Mouse (Mus musculus): Measurements from ENCODE around the gene Hoxa6. TPM values are rescaled to one million over a fixed set of nuclear protein-coding genes. Genes with fewer than 3 reads are reported as not detected.

Gene Hoxa6
- polyA plus RNA-seq, 1 experiment from 2014 or later: not detected

- no peak for DNase-seq (ENCODE audit: low spot score)
- 0 out of 2 replicates have a peak, but pooled peaks cover 4% of the 10 kb centered on the region for H3K4me1 ChIP-seq
- no peak overlapping the region for H3K27ac ChIP-seq (replicated peaks)
- no peaks in the 10 kb centered on the region for H3K36me3 ChIP-seq
- H3K9me3 ChIP-seq (replicated peaks): no peaks in the 10 kb centered on the region
- peaks cover 100% of the 10 kb centered on the region for H3K27me3 ChIP-seq (ENCODE audit: low read depth, poor library complexity, severe bottlenecking)
- no peak overlapping the region for H3K4me3 ChIP-seq
- 8% methylated on average over 10 of the region's 10 CpGs for WGBS
Measured at GRCm38 (mm10) chr6:52237346-52238154, 29.0 kb upstream of the Hoxa6 start.

- WGBS: 5% methylated on average over 3 of the region's 3 CpGs
- Histone ChIP-seq H3K4me1 (0 out of 2 replicates have a peak, but pooled peaks cover 4% of the 10 kb centered on the region), H3K27ac (replicated peaks) (no peak overlapping the region), H3K36me3 (no peaks in the 10 kb centered on the region), H3K9me3 (replicated peaks) (no peaks in the 10 kb centered on the region), H3K4me3 (no peak overlapping the region), H3K27me3 (ENCODE audit: low read depth, poor library complexity, severe bottlenecking) (peaks cover 100% of the 10 kb centered on the region)
- no peak for DNase-seq (ENCODE audit: low spot score)
Measured at GRCm38 (mm10) chr6:52236806-52237205, 28.3 kb upstream of the Hoxa6 start.

DNA sequence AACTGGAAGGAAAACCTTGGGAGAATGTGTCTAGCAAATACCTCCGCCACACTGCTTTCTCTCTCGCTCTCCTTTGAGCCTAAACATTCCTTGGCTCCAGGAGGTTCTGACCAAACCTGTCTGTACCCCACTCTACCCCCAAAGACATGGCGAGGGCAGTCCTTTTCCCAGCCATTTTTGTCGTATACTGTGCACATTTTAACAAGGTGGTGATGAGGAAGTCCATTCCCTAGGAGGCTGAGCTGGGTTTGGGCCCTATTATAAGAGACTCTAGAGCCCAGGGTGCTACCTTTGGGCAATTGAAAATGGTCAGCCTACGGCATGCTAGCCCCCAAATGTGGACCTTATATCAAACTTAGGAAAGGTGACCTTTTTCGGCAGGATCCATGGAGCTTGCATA is 27.3 kb upstream of the Hoxa6 start:
- Histone ChIP-seq H3K36me3 (no peaks in the 10 kb centered on the region), H3K27me3 (ENCODE audit: low read depth, poor library complexity, severe bottlenecking) (peaks cover 100% of the 10 kb centered on the region), H3K4me1 (0 out of 2 replicates have a peak, but pooled peaks cover 4% of the 10 kb centered on the region), H3K4me3 (no peak overlapping the region), H3K27ac (replicated peaks) (no peak overlapping the region), H3K9me3 (replicated peaks) (no peaks in the 10 kb centered on the region)
- DNase-seq (ENCODE audit: low spot score): no peak
- WGBS: 24% methylated on average over 6 of the region's 6 CpGs

DNA sequence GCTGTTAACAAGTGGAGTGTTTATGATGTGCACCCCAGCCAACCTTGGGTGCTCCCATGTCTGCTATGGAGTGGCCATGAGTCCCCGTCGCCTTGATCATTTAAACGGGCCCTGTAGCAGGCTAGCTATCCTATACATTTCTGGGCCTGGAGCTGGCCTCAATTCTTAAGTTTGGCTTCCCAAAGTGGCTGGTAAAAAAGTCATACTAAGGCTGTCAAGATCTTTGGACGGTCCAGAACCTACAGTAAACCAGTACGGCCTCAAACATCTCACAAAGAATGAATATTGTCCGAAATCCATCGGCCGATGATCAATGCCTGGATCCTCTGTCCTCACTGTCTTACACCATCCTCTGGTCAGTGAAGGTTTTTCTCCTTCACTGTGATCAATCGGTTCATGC is 26.7 kb upstream of the Hoxa6 start:
- Histone ChIP-seq H3K4me3 (no peak overlapping the region), H3K4me1 (peaks cover 7% of the 10 kb centered on the region; the same call in 1 of the 2 replicates), H3K36me3 (no peaks in the 10 kb centered on the region), H3K27me3 (ENCODE audit: low read depth, poor library complexity, severe bottlenecking) (peaks cover 100% of the 10 kb centered on the region), H3K9me3 (replicated peaks) (no peaks in the 10 kb centered on the region), H3K27ac (replicated peaks) (no peak overlapping the region)
- DNase-seq (ENCODE audit: low spot score): no peak
- 32% methylated on average over 9 of the region's 9 CpGs for WGBS

DNA sequence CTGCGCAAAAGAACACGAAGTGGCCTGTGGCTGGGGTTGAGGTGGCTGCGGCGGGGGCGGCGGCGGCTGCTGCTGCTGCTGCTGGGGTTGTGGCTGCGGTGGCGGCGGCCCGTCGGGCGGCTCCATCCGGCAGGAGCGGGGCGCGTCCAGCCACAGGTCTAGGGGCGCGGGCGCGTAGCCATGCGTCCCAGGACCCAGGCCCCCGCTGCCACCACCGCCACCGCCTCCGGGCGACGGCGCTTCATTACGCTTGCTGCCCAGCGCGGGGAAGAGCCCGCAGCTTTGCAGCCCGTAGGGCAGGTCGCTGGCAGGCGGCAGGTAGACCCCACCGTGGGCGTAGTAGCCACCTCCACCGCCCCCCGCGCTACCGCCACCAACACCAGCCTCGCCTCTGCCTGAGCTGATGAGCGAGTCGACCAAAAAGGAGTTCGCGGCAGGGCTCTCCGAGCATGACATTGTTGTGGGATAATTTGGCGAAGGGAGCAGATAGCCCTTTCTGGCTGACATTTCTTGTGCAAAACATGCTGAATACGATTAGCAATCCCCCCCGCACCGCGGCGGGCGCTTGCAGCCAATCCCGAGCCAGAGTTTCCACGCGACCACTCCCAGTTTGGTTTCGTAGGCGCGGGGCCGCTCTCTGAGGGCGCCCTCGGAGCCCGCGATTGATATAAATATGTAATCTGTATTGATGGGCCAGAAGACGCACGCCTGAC is 26.1 kb upstream of the Hoxa6 start:
- no peak for DNase-seq (ENCODE audit: low spot score)
- 2% methylated on average over 68 of the region's 68 CpGs for WGBS
- Histone ChIP-seq H3K4me1 (peaks cover 7% of the 10 kb centered on the region; the same call in 1 of the 2 replicates), H3K36me3 (no peaks in the 10 kb centered on the region), H3K27me3 (ENCODE audit: low read depth, poor library complexity, severe bottlenecking) (peaks cover 100% of the 10 kb centered on the region), H3K4me3 (0 out of 2 replicates have a peak overlapping the region, but pooled peaks have one; percentile 11), H3K27ac (replicated peaks) (no peak overlapping the region), H3K9me3 (replicated peaks) (no peaks in the 10 kb centered on the region)

DNA sequence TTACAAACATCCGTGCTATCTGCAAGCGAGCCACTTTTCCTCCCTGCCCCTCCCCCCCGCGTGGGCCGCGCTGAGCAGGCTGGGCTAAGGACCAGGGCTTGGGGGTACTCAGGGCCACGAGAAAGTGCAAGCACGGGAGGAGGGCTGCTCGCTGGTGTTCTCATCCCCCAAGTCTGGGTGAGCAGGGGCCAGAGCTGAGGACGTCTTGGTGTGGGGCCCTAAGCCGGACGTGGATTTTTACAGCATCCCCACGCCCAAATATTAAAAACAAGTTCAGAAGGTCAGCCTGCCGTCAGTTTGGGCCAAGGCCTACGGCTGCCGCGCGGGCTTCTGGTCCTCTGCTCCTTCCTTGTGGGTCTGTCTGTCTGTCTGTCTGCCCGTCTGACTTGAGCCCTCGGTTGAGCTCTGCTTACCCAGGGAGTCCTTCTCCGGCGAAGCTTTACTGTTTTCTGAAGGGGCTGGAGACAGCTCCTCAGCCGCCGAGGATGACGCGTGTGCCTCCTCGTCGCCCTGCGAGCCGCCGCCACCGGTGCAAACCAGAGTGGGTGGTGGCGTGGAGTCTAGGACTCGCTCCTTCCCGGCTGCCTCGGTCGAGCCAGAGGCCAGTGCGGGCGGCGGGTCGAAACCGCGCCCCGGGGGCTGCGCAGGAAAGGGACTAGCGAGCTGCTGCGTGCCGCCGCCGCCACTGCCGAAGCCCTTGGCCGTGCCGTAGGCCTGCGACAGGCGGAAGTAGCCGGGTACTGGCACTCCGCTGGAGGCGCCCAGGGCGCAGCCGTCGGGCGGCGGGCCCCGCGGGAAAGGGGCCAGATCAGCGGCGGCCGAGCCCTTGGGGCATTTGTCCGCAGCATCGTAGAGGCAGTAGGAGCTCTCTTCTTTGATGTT is 25.3 kb upstream of the Hoxa6 start:
- Histone ChIP-seq H3K27ac (replicated peaks) (no peak overlapping the region), H3K36me3 (no peaks in the 10 kb centered on the region), H3K4me3 (no peak overlapping the region), H3K4me1 (peaks cover 7% of the 10 kb centered on the region; the same call in 1 of the 2 replicates), H3K27me3 (ENCODE audit: low read depth, poor library complexity, severe bottlenecking) (peaks cover 100% of the 10 kb centered on the region), H3K9me3 (replicated peaks) (no peaks in the 10 kb centered on the region)
- 1% methylated on average over 70 of the region's 70 CpGs for WGBS
- DNase-seq (ENCODE audit: low spot score): no peak

GRCm38 (mm10) chr6:52232984-52233545 is 24.5 kb upstream of the Hoxa6 start:
- DNase-seq (ENCODE audit: low spot score): no peak

GRCm38 (mm10) chr6:52232568-52232965 is 24.0 kb upstream of the Hoxa6 start:
- Histone ChIP-seq H3K9me3 (replicated peaks) (no peaks in the 10 kb centered on the region), H3K4me1 (peaks cover 7% of the 10 kb centered on the region; the same call in 1 of the 2 replicates), H3K36me3 (no peaks in the 10 kb centered on the region), H3K27me3 (ENCODE audit: low read depth, poor library complexity, severe bottlenecking) (peaks cover 100% of the 10 kb centered on the region), H3K4me3 (no peak overlapping the region), H3K27ac (replicated peaks) (no peak overlapping the region)
- WGBS: under 1% methylated on average over 18 of the region's 18 CpGs
- DNase-seq (ENCODE audit: low spot score): no peak

More at GRCm38 (mm10) chr6:52232984-52233545, 24.5 kb upstream of the Hoxa6 start:
- H3K4me1 ChIP-seq: peaks cover 7% of the 10 kb centered on the region; the same call in 1 of the 2 replicates
- H3K27me3 ChIP-seq (ENCODE audit: low read depth, poor library complexity, severe bottlenecking): peaks cover 100% of the 10 kb centered on the region
- H3K27ac ChIP-seq (replicated peaks): no peak overlapping the region
- no peak overlapping the region for H3K4me3 ChIP-seq
- H3K36me3 ChIP-seq: no peaks in the 10 kb centered on the region
- 3% methylated on average over 23 of the region's 23 CpGs for whole genome bisulfite sequencing
- no peaks in the 10 kb centered on the region for H3K9me3 ChIP-seq (replicated peaks)

GRCm38 (mm10) chr6:52231885-52232567 is 23.5 kb upstream of the Hoxa6 start:
- peaks cover 7% of the 10 kb centered on the region; the same call in 1 of the 2 replicates for H3K4me1 ChIP-seq
- H3K9me3 ChIP-seq (replicated peaks): no peaks in the 10 kb centered on the region
- H3K27ac ChIP-seq (replicated peaks): no peak overlapping the region
- peaks cover 100% of the 10 kb centered on the region for H3K27me3 ChIP-seq (ENCODE audit: low read depth, poor library complexity, severe bottlenecking)
- no peaks in the 10 kb centered on the region for H3K36me3 ChIP-seq
- H3K4me3 ChIP-seq: no peak overlapping the region
- DNase-seq (ENCODE audit: low spot score): no peak
- WGBS: under 1% methylated on average over 18 of the region's 18 CpGs

DNA sequence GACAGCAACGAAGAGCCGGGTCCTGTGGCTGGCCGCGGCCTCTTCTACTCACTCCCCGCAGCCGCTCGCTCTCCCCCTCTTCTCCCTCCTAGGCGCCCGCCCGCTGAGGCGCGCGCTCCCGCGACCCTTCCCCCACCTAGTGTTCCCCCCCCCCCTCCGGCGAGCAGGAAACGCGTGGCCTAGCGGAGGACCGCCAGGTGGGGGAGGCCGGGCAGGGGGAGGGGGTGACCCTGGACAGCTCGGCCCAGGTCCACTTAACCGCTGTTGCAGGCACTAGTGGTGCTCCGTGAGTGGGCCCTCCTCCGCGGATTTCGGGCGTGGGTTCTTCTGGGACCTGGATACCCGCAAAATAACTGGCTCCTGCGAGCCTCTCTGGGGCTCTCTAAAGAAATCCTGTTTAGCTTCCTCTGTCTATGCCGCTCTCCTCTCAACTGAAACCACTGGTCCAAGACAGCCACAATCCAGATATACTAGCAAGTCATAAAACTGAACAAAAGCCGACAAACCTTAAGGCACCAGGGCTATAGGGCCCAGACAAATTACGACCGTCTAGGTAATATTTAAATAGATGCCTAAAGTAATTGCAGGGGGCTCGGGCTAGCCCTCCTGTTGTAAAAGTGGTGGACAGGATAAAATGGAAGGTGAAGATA is 22.1 kb upstream of the Hoxa6 start, which contains the start of gene Hoxa9:
Hoxa9 (minus strand) TSS at position 574 of the 650 bp plus-strand sequence.
- Histone ChIP-seq H3K4me3 (no peak within 1 kb of the TSS), H3K9me3 (replicated peaks) (no peaks in the 10 kb centered on the region), H3K36me3 (no peaks in the 10 kb centered on the region), H3K27me3 (ENCODE audit: low read depth, poor library complexity, severe bottlenecking) (peaks cover 100% of the 10 kb centered on the region), H3K27ac (replicated peaks) (no peak within 1 kb of the TSS), H3K4me1 (peaks cover 7% of the 10 kb centered on the region; the same call in 1 of the 2 replicates)
- 1% methylated on average over 26 of the region's 36 CpGs for WGBS
- DNase-seq (ENCODE audit: low spot score): peak; percentile 61

Measured in midbrain, embryonic 10.5 days (tissue).